Comparison of ENCODE assay signal across 21 mouse cellular contexts in genomic region chr15:10076061-10076400, GRCm38 (mm10).
A peak's percentile ranks its signal among the peaks of the same experiment; 100 is the strongest.
DNase-seq lines count a peak whose midpoint lies in the region; ATAC-seq and TF ChIP-seq lines count a peak whose summit lies in the region.
"Had no signal": no experiment of that assay in that cellular context is flagged by ENCODE, and none has a peak within 500 bp of the region (broad histone marks: within the 10 kb centered on the region; RNA-seq: fewer than 3 reads in every experiment).

No protein-coding gene starts in this region.

- ATAC-seq in forebrain, embryonic 14.5 days = peak; percentile 63
- 0 out of 2 replicates have a peak, but pooled peaks have one; percentile 32 for ATAC-seq in midbrain, postnatal 0 days (ENCODE audit: low FRiP score)
- ATAC-seq in kidney, embryonic 16.5 days (ENCODE audit: low FRiP score, low TSS enrichment) = no peak
- no peak for ATAC-seq in intestine, embryonic 15.5 days

- intact Hi-C loops in left cerebral cortex, postnatal 4 days (cut with DNase I) = no loop called here
- intact Hi-C loops in left cerebral cortex, postnatal 36 days (cut with DNase I) = no loop called here

- peak; percentile 3 for DNase-seq in embryo, embryonic 9.5 days (ENCODE audit: extremely low spot score)
- DNase-seq in embryo, embryonic 10.5 days (ENCODE audit: low spot score) = no peak
- peak; percentile 55 for DNase-seq in left cerebral cortex, postnatal 4 days
- no peak for DNase-seq in left cerebral cortex, postnatal 36 days (ENCODE audit: low spot score in 2 of 2)
- peak; percentile 42 for DNase-seq in forebrain, embryonic 14.5 days (ENCODE audit: low spot score)
- peak; percentile 58 for DNase-seq in midbrain, postnatal 0 days (ENCODE audit: low spot score)
- DNase-seq: adrenal gland, adult 2 months; gastrocnemius, postnatal 10 days; heart, postnatal 4 days; kidney, adult 2 months; kidney, postnatal 10 days; right cerebral cortex, postnatal 4 days; thymus, postnatal 25 days had no signal

- H3K27ac ChIP-seq in forebrain, embryonic 14.5 days (ENCODE audit: low read depth, low read length) = no peak overlapping the region
- H3K27ac ChIP-seq in midbrain, postnatal 0 days (ENCODE audit: low read depth, low read length) = no peak overlapping the region
- no peak overlapping the region for H3K27ac ChIP-seq in kidney, embryonic 16.5 days (ENCODE audit: low read length)
- H3K27ac ChIP-seq in intestine, embryonic 15.5 days = no peak overlapping the region
- H3K27ac ChIP-seq: embryonic facial prominence, embryonic 13.5 days; heart, embryonic 10.5 days; macrophage; stomach, embryonic 15.5 days had no signal

- no peaks in the 10 kb centered on the region for H3K4me1 ChIP-seq in forebrain, embryonic 14.5 days (ENCODE audit: control insufficient read depth, insufficient read depth, low read length)
- H3K4me1 ChIP-seq in midbrain, postnatal 0 days (ENCODE audit: insufficient read depth, low read length) = no peaks in the 10 kb centered on the region
- no peaks in the 10 kb centered on the region for H3K4me1 ChIP-seq in kidney, embryonic 16.5 days (ENCODE audit: insufficient read depth, low read length)
- no peaks in the 10 kb centered on the region for H3K4me1 ChIP-seq in intestine, embryonic 15.5 days (replicated peaks)
- H3K4me1 ChIP-seq: stomach, embryonic 15.5 days had no signal

- H3K4me2 ChIP-seq in forebrain, embryonic 14.5 days (ENCODE audit: low read length) = no peak overlapping the region
- no peak overlapping the region for H3K4me2 ChIP-seq in midbrain, postnatal 0 days (ENCODE audit: low read depth, low read length, poor library complexity, severe bottlenecking)
- no peak overlapping the region for H3K4me2 ChIP-seq in kidney, embryonic 16.5 days (replicated peaks; ENCODE audit: low read depth, low read length)
- H3K4me2 ChIP-seq in intestine, embryonic 15.5 days (replicated peaks) = no peak overlapping the region
- H3K4me2 ChIP-seq: embryonic facial prominence, embryonic 13.5 days; stomach, embryonic 15.5 days had no signal

- H3K9me3 ChIP-seq in forebrain, embryonic 14.5 days (replicated peaks; ENCODE audit: control insufficient read depth, low read length) = no peaks in the 10 kb centered on the region
- H3K9me3 ChIP-seq in midbrain, postnatal 0 days (ENCODE audit: low read length) = no peaks in the 10 kb centered on the region
- H3K9me3 ChIP-seq in kidney, embryonic 16.5 days (ENCODE audit: low read length) = no peaks in the 10 kb centered on the region
- no peaks in the 10 kb centered on the region for H3K9me3 ChIP-seq in intestine, embryonic 15.5 days
- H3K9me3 ChIP-seq: embryonic facial prominence, embryonic 13.5 days; heart, embryonic 10.5 days; stomach, embryonic 15.5 days had no signal

- no peak overlapping the region for H3K9ac ChIP-seq in forebrain, embryonic 14.5 days (ENCODE audit: low read length)
- no peak overlapping the region for H3K9ac ChIP-seq in midbrain, postnatal 0 days (replicated peaks; ENCODE audit: low read length, poor library complexity, severe bottlenecking)
- no peak overlapping the region for H3K9ac ChIP-seq in kidney, embryonic 16.5 days (replicated peaks; ENCODE audit: low read length)
- H3K9ac ChIP-seq in intestine, embryonic 15.5 days = no peak overlapping the region
- H3K9ac ChIP-seq: embryonic facial prominence, embryonic 13.5 days; stomach, embryonic 15.5 days had no signal

- WGBS in forebrain, embryonic 14.5 days = 88% methylated on average over 1 of the region's 1 CpGs
- WGBS in midbrain, postnatal 0 days = 80% methylated on average over 1 of the region's 1 CpGs
- WGBS in kidney, embryonic 16.5 days = 86% methylated on average over 1 of the region's 1 CpGs
- WGBS in intestine, embryonic 15.5 days = 68% methylated on average over 1 of the region's 1 CpGs

- no peaks in the 10 kb centered on the region for H3K27me3 ChIP-seq in forebrain, embryonic 14.5 days (replicated peaks; ENCODE audit: control insufficient read depth, insufficient read depth, low read length)
- H3K27me3 ChIP-seq in midbrain, postnatal 0 days (ENCODE audit: insufficient read depth, low read length) = no peaks in the 10 kb centered on the region
- H3K27me3 ChIP-seq in kidney, embryonic 16.5 days (ENCODE audit: insufficient read depth, low read length) = no peaks in the 10 kb centered on the region
- H3K27me3 ChIP-seq in intestine, embryonic 15.5 days (replicated peaks) = no peaks in the 10 kb centered on the region
- H3K27me3 ChIP-seq: embryonic facial prominence, embryonic 13.5 days; stomach, embryonic 15.5 days had no signal

- no peak overlapping the region for H3K4me3 ChIP-seq in forebrain, embryonic 14.5 days (ENCODE audit: low read depth, low read length)
- H3K4me3 ChIP-seq in midbrain, postnatal 0 days (ENCODE audit: low read depth, low read length) = no peak overlapping the region
- H3K4me3 ChIP-seq in kidney, embryonic 16.5 days (ENCODE audit: low read length) = no peak overlapping the region
- no peak overlapping the region for H3K4me3 ChIP-seq in intestine, embryonic 15.5 days (replicated peaks)
- H3K4me3 ChIP-seq: embryonic facial prominence, embryonic 13.5 days; erythroblast, embryonic 14.5 days; heart, embryonic 10.5 days; myocyte; stomach, embryonic 15.5 days had no signal

- H3K36me3 ChIP-seq in forebrain, embryonic 14.5 days (ENCODE audit: control insufficient read depth, insufficient read depth, low read length) = no peaks in the 10 kb centered on the region
- H3K36me3 ChIP-seq in midbrain, postnatal 0 days (ENCODE audit: insufficient read depth, low read length) = no peaks in the 10 kb centered on the region
- H3K36me3 ChIP-seq in kidney, embryonic 16.5 days (ENCODE audit: insufficient read depth, low read length) = no peaks in the 10 kb centered on the region
- H3K36me3 ChIP-seq in intestine, embryonic 15.5 days = no peaks in the 10 kb centered on the region
- H3K36me3 ChIP-seq: embryonic facial prominence, embryonic 13.5 days; heart, embryonic 10.5 days; stomach, embryonic 15.5 days had no signal

- no peak for TF ChIP-seq CTCF in midbrain, postnatal 0 days (IDR thresholded peaks at IDR 0.05)

Comparison
In these comparisons a context has a peak if more than half of its experiments do, and no peak if none do; other contexts are left out.
1. DNase-seq: peak in embryo, embryonic 9.5 days (single experiment), left cerebral cortex, postnatal 4 days (single experiment), forebrain, embryonic 14.5 days (single experiment) and midbrain, postnatal 0 days (single experiment); none in embryo, embryonic 10.5 days (single experiment) and left cerebral cortex, postnatal 36 days (0 of 2).
2. ATAC-seq: peak in forebrain, embryonic 14.5 days (single experiment) and midbrain, postnatal 0 days (single experiment); none in kidney, embryonic 16.5 days (single experiment) and intestine, embryonic 15.5 days (single experiment).